Mouse (Mus musculus) frontal cortex, postnatal 10 days (tissue): Measurements from ENCODE around the gene Mreg.
A peak's percentile ranks its signal among the peaks of the same experiment; 100 is the strongest.

Source experiments
- DNase-seq, 2 experiments: peaks; one replicate each; pipeline ENCODE4 v3.0.0; 2022; ENCODE audit warnings: low spot score in 2 of 2, mixed read lengths in 1 of 2

Mreg gene

DNA sequence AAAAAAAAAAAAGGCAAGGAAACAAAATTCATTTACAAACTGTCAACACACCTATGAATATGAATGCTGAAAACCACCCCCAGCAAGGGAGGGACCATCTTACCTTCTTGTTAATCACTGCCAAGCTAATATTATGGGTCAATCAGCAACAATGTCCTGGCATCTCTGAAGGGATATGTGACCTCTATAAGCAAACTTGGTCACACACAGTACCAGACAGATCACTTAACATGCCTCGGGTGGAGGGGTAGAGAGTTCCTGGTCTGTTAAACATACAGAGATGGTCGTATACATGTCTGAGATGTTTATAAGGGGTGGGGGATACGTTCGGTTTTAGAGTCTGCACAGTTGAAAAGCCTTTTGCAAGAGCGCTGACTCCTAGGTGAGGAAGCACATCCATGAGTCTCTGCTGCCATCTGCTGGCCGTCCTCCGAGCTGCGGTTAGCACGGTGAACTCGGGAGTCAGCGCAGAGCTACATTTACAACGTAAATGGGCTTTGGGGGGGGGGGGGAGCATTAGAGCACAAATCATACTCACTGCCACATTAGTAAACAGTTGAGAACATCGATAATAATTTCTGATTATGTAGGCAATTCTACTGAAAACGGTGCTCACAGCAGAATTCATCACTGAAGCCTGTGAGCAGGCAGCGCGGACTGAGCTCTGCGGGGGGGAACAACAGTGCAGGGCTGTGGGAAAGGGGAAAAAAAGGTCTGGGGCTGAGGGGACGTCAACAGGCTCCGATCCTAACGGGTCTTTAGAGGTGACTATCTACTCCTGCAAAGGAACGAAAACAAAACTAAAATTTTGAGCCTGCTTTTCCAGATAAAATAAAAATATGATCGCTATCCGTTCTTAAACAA, 88.4 kb downstream of the Mreg start:
- DNase-seq: peak; percentile 43 to 87

DNA sequence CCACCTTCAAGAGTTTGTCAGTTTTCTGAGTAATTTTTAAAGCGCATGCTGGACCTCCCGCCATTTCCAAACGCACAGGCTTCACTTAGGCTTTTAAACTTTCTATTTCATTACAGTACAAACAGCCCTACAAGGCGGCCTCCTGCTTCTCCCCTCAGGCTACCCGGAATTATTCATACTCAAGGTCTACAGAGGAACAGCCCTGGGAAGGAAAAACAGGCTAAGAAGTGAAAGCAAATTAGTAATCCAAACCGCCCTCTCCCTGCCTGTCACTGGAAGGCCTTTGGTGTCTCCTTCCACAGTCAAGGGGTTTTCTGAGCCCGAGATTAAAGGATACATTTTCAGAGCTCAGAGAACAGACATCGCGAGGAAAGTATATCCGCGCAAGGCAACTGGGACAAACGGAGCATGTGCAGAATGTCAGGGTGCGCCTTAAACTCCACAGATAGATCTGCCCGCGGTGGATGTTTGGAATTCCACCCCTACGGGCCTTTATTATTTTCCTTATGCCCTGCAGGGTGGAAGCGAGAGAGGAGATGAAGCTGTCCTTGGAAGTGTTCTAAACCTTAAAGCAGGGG, 90.4 kb downstream of the Mreg start:
- no peak for DNase-seq

DNA sequence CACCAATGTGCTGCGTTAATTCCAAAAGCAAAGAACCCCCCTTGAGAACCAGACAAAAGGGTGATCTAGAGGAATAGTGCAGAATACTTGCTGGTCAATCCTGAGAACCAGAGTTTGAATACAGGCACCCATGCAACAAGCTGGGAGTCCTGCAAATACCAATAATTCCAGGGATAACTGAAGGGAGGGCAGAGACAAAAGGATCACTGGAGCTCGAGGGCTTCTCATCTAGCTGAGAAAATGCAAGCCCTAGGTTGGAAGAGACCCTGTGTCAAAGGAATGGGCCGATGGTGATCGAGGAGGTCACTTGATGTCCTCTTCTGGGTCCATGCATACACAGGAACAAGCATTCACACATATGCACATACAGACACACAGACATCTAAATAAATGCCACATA, 92.1 kb downstream of the Mreg start:
- DNase-seq: no peak

DNA sequence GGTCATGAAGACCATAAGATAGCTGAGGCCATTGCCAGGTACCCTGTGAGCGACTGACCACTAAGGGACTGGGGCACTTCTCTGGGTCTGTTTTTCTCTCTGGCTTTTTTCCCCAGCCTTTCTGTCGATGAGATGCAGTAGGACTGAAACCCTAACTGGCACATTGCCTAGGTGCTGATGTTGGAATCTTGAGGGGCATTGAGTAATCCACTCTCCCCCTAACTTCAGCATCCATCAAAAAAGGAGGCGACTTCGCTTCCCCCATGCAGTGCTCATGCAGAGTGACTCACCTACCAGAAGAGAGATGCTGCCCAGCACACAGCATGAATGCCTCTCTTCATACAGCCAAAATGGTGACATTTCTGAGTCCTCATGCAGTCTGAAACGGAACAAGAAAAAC, 97.9 kb downstream of the Mreg start:
- DNase-seq: no peak
